15 mouse cellular contexts compared by ENCODE assay signal in the genomic region with DNA sequence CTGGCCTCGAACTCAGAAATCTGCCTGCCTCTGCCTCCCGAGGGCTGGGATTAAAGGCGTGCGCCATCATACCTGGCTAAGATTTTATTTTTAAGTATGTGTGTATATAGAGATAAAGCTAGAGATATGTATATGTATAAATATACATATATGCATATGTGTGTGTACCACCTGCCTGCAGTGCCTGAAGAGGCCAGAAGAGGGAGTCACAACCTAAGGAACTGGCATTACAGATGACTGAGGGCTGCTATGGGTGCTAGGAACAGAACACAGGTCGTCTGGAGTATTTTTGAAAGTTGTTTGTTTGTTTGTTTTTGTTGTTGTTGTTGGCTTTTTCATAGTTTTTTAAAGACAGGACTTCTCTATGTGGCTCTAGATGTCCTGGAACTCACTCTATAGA. TPM values are rescaled to one million over a fixed set of nuclear protein-coding genes. Genes with fewer than 3 reads are reported as not detected.
DNase-seq lines count a peak whose midpoint lies in the region; ATAC-seq and TF ChIP-seq lines count a peak whose summit lies in the region.
"Had no signal": no experiment of that assay in that cellular context is flagged by ENCODE, and none has a peak within 500 bp of the region (broad histone marks: within the 10 kb centered on the region; RNA-seq: fewer than 3 reads in every experiment).

No protein-coding gene starts in this region.

- H3K9me3 ChIP-seq in liver, embryonic 12.5 days (replicated peaks) = peaks cover 9% of the 10 kb centered on the region
- H3K9me3 ChIP-seq in kidney, embryonic 15.5 days (replicated peaks) = no peaks in the 10 kb centered on the region
- no peaks in the 10 kb centered on the region for H3K9me3 ChIP-seq in kidney, embryonic 14.5 days (ENCODE audit: control insufficient read depth, low read length)
- H3K9me3 ChIP-seq: hindbrain, embryonic 12.5 days had no signal

- H3K4me3 ChIP-seq in heart, adult 2 months = no peak overlapping the region
- H3K4me3 ChIP-seq in liver, embryonic 12.5 days = no peak overlapping the region
- no peak overlapping the region for H3K4me3 ChIP-seq in kidney, embryonic 15.5 days (replicated peaks)
- no peak overlapping the region for H3K4me3 ChIP-seq in kidney, embryonic 14.5 days (ENCODE audit: low read length)
- H3K4me3 ChIP-seq: hindbrain, embryonic 12.5 days had no signal

- no peak for ATAC-seq in Patski
- no peak for ATAC-seq in liver, embryonic 12.5 days
- no peak for ATAC-seq in kidney, embryonic 15.5 days (replicated peaks; ENCODE audit: low FRiP score)
- ATAC-seq in kidney, embryonic 14.5 days (ENCODE audit: low FRiP score, low TSS enrichment) = no peak

- in situ Hi-C loops in Patski (cut with MboI; ENCODE audit: low pct_unique_long_range_greater_than_20kb) = no loop called here

- 92% methylated on average over 5 of the region's 5 CpGs for WGBS in heart, adult 2 months
- 87% methylated on average over 5 of the region's 5 CpGs for WGBS in liver, embryonic 12.5 days (ENCODE audit: insufficient replicate concordance)
- WGBS in kidney, embryonic 15.5 days = 92% methylated on average over 5 of the region's 5 CpGs
- 94% methylated on average over 5 of the region's 5 CpGs for WGBS in kidney, embryonic 14.5 days

- no peaks in the 10 kb centered on the region for H3K4me1 ChIP-seq in heart, adult 2 months (ENCODE audit: control insufficient read depth, insufficient read depth, low read length)
- peaks cover 39% of the 10 kb centered on the region for H3K4me1 ChIP-seq in liver, embryonic 12.5 days
- no peaks in the 10 kb centered on the region for H3K4me1 ChIP-seq in kidney, embryonic 15.5 days
- H3K4me1 ChIP-seq in kidney, embryonic 14.5 days (ENCODE audit: control insufficient read depth, insufficient read depth, low read length) = no peaks in the 10 kb centered on the region
- H3K4me1 ChIP-seq: hindbrain, embryonic 12.5 days had no signal

- no peak overlapping the region for H3K9ac ChIP-seq in heart, adult 2 months (ENCODE audit: low read depth, low read length)
- H3K9ac ChIP-seq in liver, embryonic 12.5 days = no peak overlapping the region
- H3K9ac ChIP-seq in kidney, embryonic 15.5 days = no peak overlapping the region
- no peak overlapping the region for H3K9ac ChIP-seq in kidney, embryonic 14.5 days (ENCODE audit: low read depth, low read length)
- H3K9ac ChIP-seq: hindbrain, embryonic 12.5 days had no signal

- POLR2A ChIA-PET in Patski (lab: Charles Lee) = no interaction called here

- H3K27me3 ChIP-seq in heart, adult 2 months (ENCODE audit: control insufficient read depth, insufficient read depth, low read length) = no peaks in the 10 kb centered on the region
- H3K27me3 ChIP-seq in Patski = no peaks in the 10 kb centered on the region
- no peaks in the 10 kb centered on the region for H3K27me3 ChIP-seq in liver, embryonic 12.5 days (replicated peaks)
- no peaks in the 10 kb centered on the region for H3K27me3 ChIP-seq in kidney, embryonic 15.5 days
- no peaks in the 10 kb centered on the region for H3K27me3 ChIP-seq in kidney, embryonic 14.5 days (ENCODE audit: control insufficient read depth, insufficient read depth, low read length)
- H3K27me3 ChIP-seq: hindbrain, embryonic 12.5 days had no signal

- no peak for TF ChIP-seq POLR2A in heart, adult 2 months (IDR thresholded peaks at IDR 0.05; ENCODE audit: insufficient read depth, low read depth, low read length)

- DNase-seq in heart, adult 2 months = no peak
- no peak for DNase-seq in heart, postnatal 4 days
- DNase-seq in 416B (ENCODE audit: low read depth) = peak; percentile 9
- no peak for DNase-seq in Patski (ENCODE audit: low read depth, low spot score)
- DNase-seq in ovary, postnatal 14 days (ENCODE audit: low spot score) = no peak
- DNase-seq: adrenal gland, postnatal 10 days; gastrocnemius, postnatal 25 days; kidney, adult 18-20 months; lung, adult 2 months; right cerebral cortex, adult 18-20 months had no signal

- TF ChIP-seq CTCF in heart, adult 2 months (IDR thresholded peaks at IDR 0.05) = 0 out of 2 replicates have a peak, but pooled peaks have one; percentile 5
- peak; percentile 45 for TF ChIP-seq CTCF in Patski (IDR thresholded peaks at IDR 0.05)

- no peaks in the 10 kb centered on the region for H3K36me3 ChIP-seq in heart, adult 2 months (ENCODE audit: control insufficient read depth, insufficient read depth, low read length)
- H3K36me3 ChIP-seq in liver, embryonic 12.5 days = no peaks in the 10 kb centered on the region; the same call in 1 of the 2 replicates
- H3K36me3 ChIP-seq in kidney, embryonic 15.5 days = no peaks in the 10 kb centered on the region
- H3K36me3 ChIP-seq in kidney, embryonic 14.5 days (ENCODE audit: control insufficient read depth, insufficient read depth, low read length) = no peaks in the 10 kb centered on the region
- H3K36me3 ChIP-seq: hindbrain, embryonic 12.5 days had no signal

- no peaks in the 10 kb centered on the region for H3K79me2 ChIP-seq in heart, adult 2 months (replicated peaks; ENCODE audit: control insufficient read depth, insufficient read depth, low read length)

- intact Hi-C loops in heart, adult 2 months (cut with DNase I) = no loop called here

- no peak for TF ChIP-seq EP300 in heart, adult 2 months (IDR thresholded peaks at IDR 0.05; ENCODE audit: insufficient read depth, low read depth, low read length)

- no peak overlapping the region for H3K27ac ChIP-seq in heart, adult 2 months
- H3K27ac ChIP-seq in liver, embryonic 12.5 days = peak overlapping the region; percentile 84
- H3K27ac ChIP-seq in kidney, embryonic 15.5 days = no peak overlapping the region
- no peak overlapping the region for H3K27ac ChIP-seq in kidney, embryonic 14.5 days (ENCODE audit: low read depth, low read length)
- H3K27ac ChIP-seq: hindbrain, embryonic 12.5 days had no signal

- H3K4me2 ChIP-seq in liver, embryonic 12.5 days = peak overlapping the region; percentile 34
- H3K4me2 ChIP-seq in kidney, embryonic 15.5 days = no peak overlapping the region
- H3K4me2 ChIP-seq in kidney, embryonic 14.5 days (replicated peaks; ENCODE audit: low read depth, low read length) = no peak overlapping the region
- H3K4me2 ChIP-seq: hindbrain, embryonic 12.5 days had no signal

- CTCF ChIA-PET in Patski (lab: Charles Lee) = interaction anchor here (1.1 to 2.1 kb wide), 2 partner anchors 13 to 39 kb away, joined by 4 to 6 read pairs; no protein-coding TSS in a partner anchor

RNA-seq across cellular contexts. Expression of gene Zbtb8b, which starts 24.8 kb away (rescaled TPM):
- total RNA-seq in heart, adult 2 months (2021) = under 1 TPM; 0.07 to 0.10 TPM
- 0.08 and 0.09 TPM in 2 replicates for polyA plus RNA-seq in heart, adult 2 months (2012; rRNA removed)
- 1 to 10 TPM in 1 of 2 experiments, under 1 TPM in 1; 0.92 to 1.2 TPM for total RNA-seq in heart, postnatal 4 days (2021)
- polyA plus RNA-seq in Patski (2021) = 0.17 TPM
- 1.3 and 1.5 TPM in 2 replicates for polyA plus RNA-seq in liver, embryonic 12.5 days (2016; fragmentation: Nextera tagmentation; extraction: Ambion mirVana)
- polyA plus RNA-seq in kidney, embryonic 15.5 days (2015; fragmentation: Nextera tagmentation; extraction: Ambion mirVana) = 4.1 and 4.9 TPM in 2 replicates
- 2.3 and 3.1 TPM in 2 replicates for polyA plus RNA-seq in kidney, embryonic 14.5 days (2014; fragmentation: Nextera tagmentation; extraction: Ambion mirVana)
- total RNA-seq: gastrocnemius, postnatal 25 days had no signal
- polyA plus RNA-seq: spleen, adult 2 months had no signal

RNA-seq across cellular contexts. Expression of gene Zbtb8a, which starts 38.0 kb away (rescaled TPM):
- 1 to 10 TPM; 2.5 to 3.5 TPM for total RNA-seq in heart, adult 2 months (2021)
- 3.2 and 5.5 TPM in 2 replicates for polyA plus RNA-seq in heart, adult 2 months (2012; rRNA removed)
- total RNA-seq in heart, postnatal 4 days (2021) = 1 to 10 TPM; 8.7 to 9.0 TPM
- polyA plus RNA-seq in Patski (2021) = 3.3 TPM
- polyA plus RNA-seq in liver, embryonic 12.5 days (2016; fragmentation: Nextera tagmentation; extraction: Ambion mirVana) = 3.1 TPM in 2 replicates
- polyA plus RNA-seq in kidney, embryonic 15.5 days (2015; fragmentation: Nextera tagmentation; extraction: Ambion mirVana) = 15.7 and 18.0 TPM in 2 replicates
- polyA plus RNA-seq in kidney, embryonic 14.5 days (2014; fragmentation: Nextera tagmentation; extraction: Ambion mirVana) = 7.9 and 13.3 TPM in 2 replicates

RNA-seq across cellular contexts. Expression of gene Bsdc1, which starts 45.5 kb away (rescaled TPM):
- 10 to 100 TPM; 48.8 to 50.3 TPM for total RNA-seq in heart, adult 2 months (2021)
- 21.3 and 25.0 TPM in 2 replicates for polyA plus RNA-seq in heart, adult 2 months (2012; rRNA removed)
- 10 to 100 TPM; 34.0 to 36.6 TPM for total RNA-seq in heart, postnatal 4 days (2021)
- polyA plus RNA-seq in Patski (2021) = 40.4 TPM
- 36.7 and 37.4 TPM in 2 replicates for polyA plus RNA-seq in liver, embryonic 12.5 days (2016; fragmentation: Nextera tagmentation; extraction: Ambion mirVana)
- 26.4 and 28.8 TPM in 2 replicates for polyA plus RNA-seq in kidney, embryonic 15.5 days (2015; fragmentation: Nextera tagmentation; extraction: Ambion mirVana)
- polyA plus RNA-seq in kidney, embryonic 14.5 days (2014; fragmentation: Nextera tagmentation; extraction: Ambion mirVana) = 20.5 and 23.3 TPM in 2 replicates
